Mouse (Mus musculus) cerebellum, postnatal 4 days (tissue): Measurements from ENCODE around the gene Ccdc137.

Experiments
- DNase-seq, 2 experiments: peaks; one replicate each; pipeline ENCODE4 v3.0.0; 2022; ENCODE audit warnings: low spot score in 2 of 2, mixed read lengths in 1 of 2

The Ccdc137 gene

GRCm38 (mm10) chr11:120498226-120498625, 40.3 kb downstream of the Ccdc137 start:
- DNase-seq, result no peak

- DNase-seq, result no peak
Observed at GRCm38 (mm10) chr11:120498891-120499290, 41.0 kb downstream of the Ccdc137 start.

DNA sequence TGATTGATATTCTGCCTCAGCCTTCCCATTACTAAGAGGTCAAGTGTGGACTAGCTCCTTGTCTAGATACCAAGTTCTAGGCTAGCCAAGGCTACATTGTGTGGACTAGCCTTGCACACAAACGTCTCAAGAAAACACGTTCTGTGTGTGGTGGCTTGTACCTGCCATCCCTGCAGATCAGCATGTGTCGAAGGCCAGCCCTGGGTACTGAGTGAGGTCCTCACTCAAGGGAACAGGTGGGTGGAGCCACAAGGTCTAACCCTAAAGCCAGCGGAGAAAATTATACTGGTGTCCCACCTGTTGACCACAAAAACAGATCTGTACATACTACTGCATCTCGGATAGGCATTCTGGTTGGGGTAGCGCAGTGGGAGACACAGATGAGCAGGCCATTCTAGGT, 42.0 kb downstream of the Ccdc137 start:
- DNase-seq, result no peak

- no peak for DNase-seq
Observed at GRCm38 (mm10) chr11:120500357-120500756, 42.4 kb downstream of the Ccdc137 start.

DNA sequence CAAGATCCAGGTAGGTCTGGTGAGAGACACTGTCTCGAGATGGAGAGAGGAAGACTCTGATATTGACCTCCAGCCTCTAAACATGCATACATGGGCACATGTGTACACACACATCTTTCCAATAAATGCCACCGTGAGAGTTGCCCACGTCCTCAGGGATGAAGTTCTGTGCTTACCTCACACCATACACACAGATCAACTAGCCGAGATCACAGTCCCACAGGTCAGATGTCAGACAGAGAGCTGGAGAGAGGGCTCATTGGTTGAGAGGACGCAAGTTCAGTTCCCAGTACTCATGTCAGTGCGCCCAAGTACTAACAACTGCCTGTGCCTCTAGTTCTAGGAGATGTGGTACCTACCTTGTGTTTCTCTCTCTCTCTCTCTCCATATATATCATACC, 43.1 kb downstream of the Ccdc137 start:
- no peak for DNase-seq

- DNase-seq, result no peak
Observed at GRCm38 (mm10) chr11:120501701-120502100, 43.8 kb downstream of the Ccdc137 start.

GRCm38 (mm10) chr11:120505661-120506060, 47.7 kb downstream of the Ccdc137 start:
- no peak for DNase-seq

DNA sequence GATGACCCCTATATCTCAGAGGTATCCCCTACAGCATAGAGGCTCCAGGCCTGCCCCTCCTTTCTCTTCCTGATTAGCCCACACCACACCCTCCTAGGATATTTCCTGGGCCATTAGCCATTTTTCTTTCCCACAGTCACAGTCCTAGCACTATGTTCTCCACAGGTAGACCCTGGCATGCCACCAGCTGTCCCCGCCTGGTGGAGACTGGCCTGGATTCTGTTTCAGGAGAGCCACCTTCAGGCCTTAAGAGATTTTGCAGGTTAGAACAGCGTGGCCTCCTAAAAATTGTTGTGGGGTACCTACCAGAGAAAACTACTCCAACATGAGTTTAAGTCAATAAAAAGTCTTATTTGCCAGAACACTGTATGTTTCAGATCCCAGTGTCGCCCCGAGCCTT, 49.0 kb downstream of the Ccdc137 start:
- DNase-seq, result no peak

DNA sequence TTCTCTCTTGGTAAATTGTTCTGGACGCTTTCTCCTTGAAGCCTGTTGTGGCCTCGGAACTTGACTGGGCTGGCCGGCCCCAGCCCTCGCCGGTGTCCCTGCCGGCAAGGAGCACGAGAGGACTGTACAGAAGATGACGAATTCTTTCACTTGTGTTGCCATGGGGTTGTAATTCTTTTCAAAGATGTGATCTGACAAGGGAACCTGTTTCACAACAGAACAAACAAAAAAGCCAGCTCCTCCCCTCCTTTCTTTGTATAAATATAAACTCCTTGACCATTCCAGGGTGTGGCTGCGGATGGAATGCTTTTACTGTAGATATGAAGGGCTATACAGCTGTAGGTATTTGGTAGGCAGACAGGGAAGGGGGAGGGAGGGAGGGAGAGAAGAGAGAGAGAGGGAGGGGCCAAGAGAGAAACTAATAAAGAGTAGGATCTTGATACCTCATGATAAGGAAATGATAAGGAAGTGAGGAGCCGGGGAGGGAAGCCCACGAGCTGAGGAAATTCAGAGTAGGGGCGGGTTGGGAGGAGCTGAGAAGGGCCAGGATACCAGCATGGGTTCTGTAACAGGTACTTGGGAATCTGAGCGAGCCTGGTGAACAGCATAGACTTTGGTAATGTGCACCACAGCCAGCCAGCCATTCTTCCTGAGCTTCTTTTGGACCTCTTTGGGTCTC, 49.8 kb downstream of the Ccdc137 start:
- DNase-seq, result no peak

DNA sequence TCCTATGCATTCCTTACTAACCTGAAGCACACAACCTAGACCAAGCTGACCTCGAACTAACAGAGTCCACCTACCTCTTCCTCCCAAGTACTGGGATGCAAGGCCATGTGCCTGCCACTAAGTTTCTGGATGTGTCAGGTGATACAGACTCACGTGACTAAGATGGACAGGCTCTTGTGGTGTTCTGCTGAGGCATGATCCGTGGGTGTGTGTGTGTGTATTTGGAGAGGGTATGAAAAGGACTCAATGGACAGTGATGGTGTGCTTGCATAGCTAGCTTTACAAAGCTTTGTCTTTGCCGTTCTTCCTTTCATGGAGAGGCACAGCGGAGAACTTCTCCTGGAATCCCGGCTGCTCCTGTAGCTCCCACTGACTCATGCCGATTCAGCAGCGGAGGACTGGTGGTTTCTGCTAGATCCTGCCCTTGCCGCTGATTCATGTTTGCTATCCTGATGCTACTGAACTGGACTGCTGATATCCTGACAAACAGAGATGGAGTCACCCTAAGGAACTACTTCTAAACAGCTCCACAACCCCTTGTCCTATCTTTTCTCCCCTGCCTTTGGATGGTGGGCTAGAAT, 50.5 kb downstream of the Ccdc137 start:
- no peak for DNase-seq

GRCm38 (mm10) chr11:120509940-120510339, 52.0 kb downstream of the Ccdc137 start:
- no peak for DNase-seq

DNA sequence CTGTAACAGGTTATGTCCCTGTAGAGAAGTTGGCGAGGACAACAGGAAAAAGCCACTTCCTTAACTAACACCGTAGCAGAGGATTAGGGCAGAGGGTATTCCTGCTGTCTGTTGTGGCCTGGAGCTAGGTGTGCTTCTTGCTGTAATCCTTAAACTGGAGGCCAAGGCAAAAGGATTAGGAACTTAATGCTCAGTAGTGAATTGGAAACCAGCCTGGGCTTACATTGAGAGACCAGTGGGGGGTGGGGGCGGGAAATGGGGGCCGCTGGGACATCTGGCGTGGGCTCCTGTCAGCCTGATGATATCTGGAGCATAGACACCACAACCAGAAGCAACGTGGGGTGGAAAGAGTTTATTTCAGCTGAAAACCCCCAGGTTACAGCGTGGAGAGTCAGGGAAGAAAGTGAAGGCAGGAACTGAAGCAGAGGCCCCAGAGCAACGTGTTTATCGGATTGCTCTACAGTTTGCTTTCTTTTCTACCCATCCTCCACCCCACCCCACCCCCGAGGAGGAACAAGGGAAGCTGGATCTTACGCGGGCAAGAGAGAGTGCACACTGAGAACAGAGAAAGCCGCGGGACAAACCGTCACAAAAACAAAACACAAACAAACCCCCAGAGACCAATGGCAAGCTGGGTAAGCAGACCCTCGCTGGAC, 52.6 kb downstream of the Ccdc137 start:
- DNase-seq, result no peak

DNA sequence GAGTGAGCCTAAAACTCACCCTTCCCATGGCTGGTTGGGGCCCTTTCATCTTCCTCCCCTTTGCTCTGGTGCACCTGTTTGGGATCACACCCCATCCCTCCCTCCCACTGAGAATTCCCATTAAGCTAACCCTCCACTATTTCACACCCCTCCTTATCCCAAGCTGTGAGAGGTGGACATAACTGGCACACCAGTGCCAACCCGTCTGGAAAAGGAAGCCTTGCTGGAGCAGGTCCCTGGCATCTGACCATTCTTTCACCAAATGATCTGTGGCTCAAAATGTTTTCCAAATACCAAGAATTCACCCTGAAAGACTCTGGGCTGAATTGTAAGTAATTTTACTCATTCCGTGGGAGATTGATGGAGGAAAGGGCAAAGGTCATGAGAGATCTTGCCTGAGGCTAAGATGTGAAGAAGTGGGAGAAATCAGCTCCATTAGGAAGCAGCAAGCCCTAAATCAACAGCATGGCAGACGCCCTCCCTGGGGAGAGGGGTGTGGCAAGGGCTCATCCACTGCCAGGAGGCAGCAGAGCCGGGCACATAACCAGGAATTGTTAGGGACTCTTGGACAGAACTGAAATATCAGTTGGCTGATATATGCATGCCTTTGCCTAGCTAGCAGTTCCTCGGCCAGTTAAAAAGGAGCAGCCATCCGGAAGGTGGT, 55.0 kb downstream of the Ccdc137 start:
- no peak for DNase-seq
